Mouse (Mus musculus) heart, postnatal 0 days (tissue): ENCODE measurements around the gene Phc3.
A peak's percentile ranks its signal among the peaks of the same experiment; 100 is the strongest.

ENCODE experiments used
- CTCF ChIP-seq: IDR thresholded peaks from 2 replicates; pipeline ENCODE4 v1.5.1; 2016; ENCODE audit warnings: antibody characterized with exemption, control low read depth, low read depth
- EP300 ChIP-seq: IDR thresholded peaks from 2 replicates; pipeline ENCODE4 v1.6.1; 2016; ENCODE audit warnings: antibody characterized with exemption, low read depth

DNA sequence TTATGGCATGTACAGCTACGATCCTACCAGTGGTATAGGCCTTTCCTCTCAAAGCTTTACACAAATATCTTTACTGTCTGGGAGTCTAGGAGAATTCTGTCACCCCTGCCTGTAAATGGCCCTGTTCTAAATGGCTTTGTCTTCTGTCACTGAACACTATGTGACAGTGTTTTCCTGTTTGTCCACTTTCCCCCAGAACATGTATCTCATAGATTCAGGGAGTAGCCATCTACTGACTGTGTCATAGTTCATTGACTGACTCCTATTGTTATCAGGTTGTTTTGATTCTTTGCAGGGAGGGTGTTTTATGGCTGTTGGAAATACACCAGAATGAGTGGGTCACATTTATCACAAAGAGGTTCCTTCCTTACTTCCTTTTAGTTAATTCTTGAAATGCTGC lies 99.2 kb downstream of the Phc3 start:
- TF ChIP-seq CTCF, result no peak
- TF ChIP-seq EP300, result peak; percentile 73
